Mouse (Mus musculus): Measurements from ENCODE around the gene Pou2f3.

DNA sequence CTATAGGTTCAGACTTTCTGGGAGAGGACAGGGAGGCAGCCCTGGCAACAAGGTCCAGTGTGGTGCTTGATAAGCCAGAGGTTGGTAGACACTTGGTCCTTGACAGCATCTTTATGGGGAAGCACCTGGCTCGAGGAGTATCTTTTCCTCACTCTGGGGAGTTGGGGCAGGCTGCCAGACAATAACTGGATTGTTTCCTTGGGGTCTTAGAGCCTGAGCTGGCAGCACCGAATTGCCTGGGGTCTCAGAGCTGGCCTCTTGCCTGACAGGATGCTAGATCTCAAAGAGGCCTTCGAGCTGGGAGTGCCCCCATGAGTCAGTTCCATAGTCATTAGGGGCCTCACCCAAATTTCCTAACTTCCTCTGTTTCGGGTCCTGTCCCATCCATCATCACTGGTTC, 31.1 kb upstream of the Pou2f3 start:
- TF ChIP-seq CTCF (IDR thresholded peaks at IDR 0.05), result no peak
- TF ChIP-seq POLR2A (IDR thresholded peaks at IDR 0.05; ENCODE audit: insufficient read depth, low read depth, low read length), result no peak
- TF ChIP-seq EP300 (IDR thresholded peaks at IDR 0.05; ENCODE audit: insufficient read depth, low read depth, low read length), result no peak

Data from heart, adult 2 months (tissue).